Comparison of ENCODE assay signal across 8 mouse cellular contexts in the genomic region with DNA sequence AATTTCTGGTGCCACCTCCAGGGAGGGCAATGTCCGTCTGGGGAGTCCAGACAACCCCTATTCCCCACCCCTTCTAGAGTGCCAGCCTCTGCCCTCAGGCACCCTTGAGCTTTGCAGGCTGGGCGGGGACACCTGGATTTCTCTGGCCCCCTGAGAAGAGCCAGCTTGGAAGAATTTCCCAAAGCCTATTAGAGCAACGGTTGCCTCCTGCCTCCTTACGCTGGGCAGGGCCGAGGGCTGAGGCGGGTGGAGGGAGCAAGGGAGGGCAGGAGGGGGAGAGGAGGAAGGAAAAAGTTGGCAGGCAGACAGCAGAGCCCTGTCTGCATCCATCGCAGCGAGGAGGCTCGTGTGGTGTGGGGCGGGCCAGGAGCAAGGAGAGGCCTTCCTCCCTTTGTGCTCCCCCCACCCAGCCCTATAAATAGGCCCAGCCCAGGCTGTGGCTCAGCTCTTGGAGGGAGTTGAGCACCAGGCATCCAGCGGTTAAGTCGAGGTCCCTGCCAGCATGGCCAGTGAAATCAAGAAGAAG. TPM values are rescaled to one million over a fixed set of nuclear protein-coding genes. Genes with fewer than 3 reads are reported as not detected.
DNase-seq lines count a peak whose midpoint lies in the region; ATAC-seq lines count a peak whose summit lies in the region.

A gene (plus strand): TSS at position 444 of the 526 bp plus-strand sequence.

- DNase-seq in embryo, embryonic 11 days = peak; percentile 27
- DNase-seq in embryo, embryonic 9.5 days (ENCODE audit: extremely low spot score) = no peak
- no peak for DNase-seq in forebrain, embryonic 10.5 days (ENCODE audit: extremely low spot score, low spot score)
- DNase-seq in kidney, postnatal 36 days = peak; percentile 89 to 92

- no peak within 1 kb of the TSS for H3K4me3 ChIP-seq in forebrain, embryonic 10.5 days
- peak within 1 kb of the TSS; percentile 37 for H3K4me3 ChIP-seq in heart, embryonic 16.5 days (ENCODE audit: low read length)
- H3K4me3 ChIP-seq in megakaryocyte, embryonic 14.5 days (replicated peaks) = peak within 1 kb of the TSS; percentile 91
- peak within 1 kb of the TSS; percentile 12; the same call in 1 of the 2 replicates for H3K4me3 ChIP-seq in stomach, embryonic 16.5 days (replicated peaks; ENCODE audit: low read length)

- peak within 1 kb of the TSS; percentile 51 for H3K27ac ChIP-seq in forebrain, embryonic 10.5 days
- peak within 1 kb of the TSS; percentile 26 for H3K27ac ChIP-seq in heart, embryonic 16.5 days (ENCODE audit: low read length)
- H3K27ac ChIP-seq in stomach, embryonic 16.5 days (ENCODE audit: low read length) = peak within 1 kb of the TSS; percentile 13; the same call in 1 of the 2 replicates

- H3K4me1 ChIP-seq in forebrain, embryonic 10.5 days = peaks cover 26% of the 10 kb centered on the region
- peaks cover 28% of the 10 kb centered on the region for H3K4me1 ChIP-seq in heart, embryonic 16.5 days (ENCODE audit: control insufficient read depth, insufficient read depth, low read length)
- H3K4me1 ChIP-seq in megakaryocyte, embryonic 14.5 days = peaks cover 100% of the 10 kb centered on the region
- H3K4me1 ChIP-seq in stomach, embryonic 16.5 days (ENCODE audit: control insufficient read depth, insufficient read depth, low read length) = peaks cover 35% of the 10 kb centered on the region

- ATAC-seq in heart, embryonic 16.5 days (replicated peaks; ENCODE audit: extremely low read depth, insufficient read depth, low FRiP score) = peak; percentile 93
- peak; percentile 86 for ATAC-seq in stomach, embryonic 16.5 days (ENCODE audit: insufficient read depth, low FRiP score)
- ATAC-seq in inflammation-experienced regulatory T-cells, adult 6 months = no peak

- no peaks in the 10 kb centered on the region for H3K36me3 ChIP-seq in forebrain, embryonic 10.5 days (replicated peaks)
- no peaks in the 10 kb centered on the region for H3K36me3 ChIP-seq in heart, embryonic 16.5 days (ENCODE audit: control insufficient read depth, insufficient read depth)
- peaks cover 11% of the 10 kb centered on the region for H3K36me3 ChIP-seq in megakaryocyte, embryonic 14.5 days (replicated peaks; ENCODE audit: low read length)
- no peaks in the 10 kb centered on the region for H3K36me3 ChIP-seq in stomach, embryonic 16.5 days (ENCODE audit: control insufficient read depth, insufficient read depth, low read length)

- peak within 1 kb of the TSS; percentile 47 for H3K4me2 ChIP-seq in heart, embryonic 16.5 days (ENCODE audit: low read depth, low read length)
- H3K4me2 ChIP-seq in stomach, embryonic 16.5 days (ENCODE audit: low read depth, low read length) = peak within 1 kb of the TSS; percentile 16; the same call in 1 of the 2 replicates

- H3K9me3 ChIP-seq in forebrain, embryonic 10.5 days = no peaks in the 10 kb centered on the region
- H3K9me3 ChIP-seq in heart, embryonic 16.5 days (replicated peaks; ENCODE audit: control insufficient read depth, low read length) = no peaks in the 10 kb centered on the region
- H3K9me3 ChIP-seq in megakaryocyte, embryonic 14.5 days = no peaks in the 10 kb centered on the region
- H3K9me3 ChIP-seq in stomach, embryonic 16.5 days (replicated peaks; ENCODE audit: control insufficient read depth, low read length) = no peaks in the 10 kb centered on the region

- no peaks in the 10 kb centered on the region for H3K27me3 ChIP-seq in forebrain, embryonic 10.5 days (ENCODE audit: poor library complexity, severe bottlenecking)
- H3K27me3 ChIP-seq in heart, embryonic 16.5 days (ENCODE audit: control insufficient read depth, insufficient read depth, low read length) = no peaks in the 10 kb centered on the region
- H3K27me3 ChIP-seq in megakaryocyte, embryonic 14.5 days (replicated peaks) = no peaks in the 10 kb centered on the region
- H3K27me3 ChIP-seq in stomach, embryonic 16.5 days (ENCODE audit: control insufficient read depth, insufficient read depth, low read length) = no peaks in the 10 kb centered on the region

- H3K9ac ChIP-seq in heart, embryonic 16.5 days (ENCODE audit: low read length) = peak within 1 kb of the TSS; percentile 55
- peak within 1 kb of the TSS; percentile 32; the same call in 1 of the 2 replicates for H3K9ac ChIP-seq in stomach, embryonic 16.5 days (ENCODE audit: low read length)

- 29% methylated on average over 12 of the region's 12 CpGs for WGBS in forebrain, embryonic 10.5 days
- 8% methylated on average over 12 of the region's 12 CpGs for WGBS in heart, embryonic 16.5 days
- 6% methylated on average over 12 of the region's 12 CpGs for WGBS in stomach, embryonic 16.5 days

RNA-seq across cellular contexts. Expression of the gene that starts here (rescaled TPM):
- 0.65 and 0.93 TPM in 2 replicates for polyA plus RNA-seq in forebrain, embryonic 10.5 days (2016; fragmentation: Nextera tagmentation; extraction: Ambion mirVana)
- polyA plus RNA-seq in heart, embryonic 16.5 days (2015; fragmentation: Nextera tagmentation; extraction: Ambion mirVana) = 59.2 and 62.7 TPM in 2 replicates
- 2.1 and 4.6 TPM in 2 replicates for polyA plus RNA-seq in megakaryocyte, embryonic 14.5 days (2012; ENCODE audit: insufficient read depth, low replicate concordance)
- polyA plus RNA-seq in stomach, embryonic 16.5 days (2015; fragmentation: Nextera tagmentation; extraction: Ambion mirVana) = 24.1 and 25.3 TPM in 2 replicates
- not detected for polyA plus RNA-seq in inflammation-experienced regulatory T-cells, adult 6 months (2017; shearing (Covaris generic))

Comparison
In these comparisons a context has a peak if more than half of its experiments do, and no peak if none do; other contexts are left out.
1. DNase-seq: peak in embryo, embryonic 11 days (single experiment) and kidney, postnatal 36 days (2 of 2); none in embryo, embryonic 9.5 days (single experiment) and forebrain, embryonic 10.5 days (single experiment).
2. Peak in every context shown above with its lines, with median percentiles within 50 percentile points of each other: H3K27ac ChIP-seq.